Mouse (Mus musculus) inflammation-experienced regulatory T-cells, adult 16 weeks (primary cell): ENCODE measurements around the gene Fam50b. TPM values are rescaled to one million over a fixed set of nuclear protein-coding genes. Genes with fewer than 3 reads are reported as not detected.

Experiments
- polyA plus RNA-seq: library from polyadenylated mRNA; unstranded; fragments of 100-300 nt; shearing (Covaris generic); gene quantifications from one replicate; pipeline ENCODE4 v1.2.1, GENCODE M21; 2017

The Fam50b gene
- not detected for polyA plus RNA-seq

GRCm38 (mm10) chr13:34734686-34735085, at the start of gene Fam50b:
Fam50b (plus strand) TSS chr13:34734850.

Other genes starting within 250 kb of the Fam50b start
- 0.72 TPM for gene Pxdc1, start 81.4 kb upstream of the Fam50b start, polyA plus RNA-seq
- gene Prpf4b, start 140.5 kb downstream of the Fam50b start, polyA plus RNA-seq, result 127 TPM
- 0.34 TPM for gene Fam217a, start 189.5 kb downstream of the Fam50b start, polyA plus RNA-seq
- not detected for gene 4933417A18Rik, start 189.6 kb downstream of the Fam50b start, polyA plus RNA-seq
- gene Eci3, start 229.0 kb downstream of the Fam50b start, polyA plus RNA-seq, result not detected